Mouse (Mus musculus): ENCODE results near the gene Wdr12. TPM values are rescaled to one million over a fixed set of nuclear protein-coding genes. Genes with fewer than 3 reads are reported as not detected.
"Not testable (repeated sequence)": the region's sequence is repeated elsewhere in the genome, so short reads cannot be mapped to it uniquely, and the experiment has no call there.

Wdr12 gene
- polyA plus RNA-seq, 1 experiment from 2014 or later, result 51.5 TPM

- DNase-seq (ENCODE audit: low spot score) (no peak), ATAC-seq (ENCODE audit: insufficient read depth, low FRiP score, low TSS enrichment) (no peak)
- Histone ChIP-seq H3K36me3 (ENCODE audit: control insufficient read depth, insufficient read depth, low read length) (peaks cover 2% of the 10 kb centered on the region; the same call in 1 of the 2 replicates), H3K4me1 (ENCODE audit: control insufficient read depth, insufficient read depth, low read length) (no peaks in the 10 kb centered on the region), H3K9me3 (ENCODE audit: control insufficient read depth, low read length) (no peaks in the 10 kb centered on the region), H3K9ac (ENCODE audit: low read length) (no peak overlapping the region), H3K4me3 (ENCODE audit: low read depth, low read length) (no peak overlapping the region), H3K27ac (ENCODE audit: low read depth, low read length) (no peak overlapping the region), H3K27me3 (ENCODE audit: control insufficient read depth, insufficient read depth, low read length) (no peaks in the 10 kb centered on the region), H3K4me2 (ENCODE audit: low read depth) (no peak overlapping the region)
- 68% methylated on average over 3 of the region's 3 CpGs for WGBS
These were observed 22.9 kb downstream of the Wdr12 start for GRCm38 (mm10) chr1:60075590-60075989.

- 77% methylated on average over 2 of the region's 2 CpGs for WGBS
- no peak overlapping the region for H3K4me2 ChIP-seq (ENCODE audit: low read depth)
- ATAC-seq (ENCODE audit: insufficient read depth, low FRiP score, low TSS enrichment) (no peak), DNase-seq (ENCODE audit: low spot score) (no peak)
- no peaks in the 10 kb centered on the region for H3K4me1 ChIP-seq (ENCODE audit: control insufficient read depth, insufficient read depth, low read length)
- no peaks in the 10 kb centered on the region for H3K27me3 ChIP-seq (ENCODE audit: control insufficient read depth, insufficient read depth, low read length)
- H3K4me3 ChIP-seq (ENCODE audit: low read depth, low read length), result no peak overlapping the region
- H3K9me3 ChIP-seq (ENCODE audit: control insufficient read depth, low read length), result no peaks in the 10 kb centered on the region
- no peak overlapping the region for H3K27ac ChIP-seq (ENCODE audit: low read depth, low read length)
- H3K9ac ChIP-seq (ENCODE audit: low read length), result no peak overlapping the region
- peaks cover 2% of the 10 kb centered on the region; the same call in 1 of the 2 replicates for H3K36me3 ChIP-seq (ENCODE audit: control insufficient read depth, insufficient read depth, low read length)
These were observed 23.5 kb downstream of the Wdr12 start for GRCm38 (mm10) chr1:60074935-60075334.

GRCm38 (mm10) chr1:60070725-60071124 lies 27.7 kb downstream of the Wdr12 start:
- H3K4me3 ChIP-seq (ENCODE audit: low read depth, low read length); H3K9me3 ChIP-seq (ENCODE audit: control insufficient read depth, low read length); ATAC-seq (ENCODE audit: insufficient read depth, low FRiP score, low TSS enrichment); H3K27me3 ChIP-seq (ENCODE audit: control insufficient read depth, insufficient read depth, low read length); H3K4me2 ChIP-seq (ENCODE audit: low read depth); H3K4me1 ChIP-seq (ENCODE audit: control insufficient read depth, insufficient read depth, low read length); DNase-seq (ENCODE audit: low spot score); H3K27ac ChIP-seq (ENCODE audit: low read depth, low read length); H3K36me3 ChIP-seq (ENCODE audit: control insufficient read depth, insufficient read depth, low read length); H3K9ac ChIP-seq (ENCODE audit: low read length): not testable (repeated sequence)

DNA sequence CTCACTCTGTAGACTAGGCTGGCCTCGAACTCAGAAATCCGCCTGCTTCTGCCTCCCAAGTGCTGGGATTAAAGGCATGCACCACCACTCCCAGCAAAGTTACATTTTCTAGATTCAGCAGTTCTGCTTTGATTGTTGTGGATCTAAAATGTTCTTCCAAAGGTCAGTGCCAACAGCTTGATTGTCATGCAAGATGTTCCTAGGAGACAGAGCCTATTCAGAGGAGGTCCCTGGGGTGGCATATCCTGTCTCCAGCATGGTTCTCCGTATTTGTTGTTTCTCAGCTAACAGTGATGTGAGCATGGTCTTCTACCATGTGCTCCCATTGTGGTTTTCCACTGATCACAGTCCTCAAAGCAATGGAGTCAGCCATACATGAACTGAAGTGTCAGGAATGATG lies 42.1 kb downstream of the Wdr12 start:
- 86% methylated on average over 3 of the region's 3 CpGs for WGBS
- ATAC-seq (ENCODE audit: insufficient read depth, low FRiP score, low TSS enrichment) (no peak), DNase-seq (ENCODE audit: low spot score) (no peak)
- Histone ChIP-seq H3K27ac (ENCODE audit: low read depth, low read length) (no peak overlapping the region), H3K9ac (ENCODE audit: low read length) (no peak overlapping the region), H3K4me1 (ENCODE audit: control insufficient read depth, insufficient read depth, low read length) (no peaks in the 10 kb centered on the region), H3K9me3 (ENCODE audit: control insufficient read depth, low read length) (no peaks in the 10 kb centered on the region), H3K36me3 (ENCODE audit: control insufficient read depth, insufficient read depth, low read length) (no peaks in the 10 kb centered on the region), H3K27me3 (ENCODE audit: control insufficient read depth, insufficient read depth, low read length) (no peaks in the 10 kb centered on the region), H3K4me2 (ENCODE audit: low read depth) (no peak overlapping the region), H3K4me3 (ENCODE audit: low read depth, low read length) (no peak overlapping the region)

DNA sequence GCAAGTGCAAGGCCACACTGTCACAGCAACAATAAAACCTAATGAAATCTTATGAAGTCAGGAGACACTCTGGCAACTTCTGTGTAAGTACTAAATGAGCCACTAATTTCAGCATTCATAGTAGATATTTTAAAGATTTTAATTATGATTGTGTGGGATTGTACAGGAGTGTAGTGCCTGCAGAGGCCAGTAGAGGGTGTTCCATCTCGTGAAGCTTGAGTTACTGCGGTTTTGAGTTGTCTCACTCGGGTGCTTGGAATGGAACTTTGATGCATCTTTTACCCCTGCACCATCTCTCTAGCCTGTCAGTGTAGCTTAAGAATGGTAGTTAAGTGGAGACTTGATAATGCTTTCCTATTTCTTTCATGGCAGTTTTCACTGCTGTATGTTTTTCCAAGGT lies 43.8 kb downstream of the Wdr12 start:
- Histone ChIP-seq H3K9ac (ENCODE audit: low read length) (no peak overlapping the region), H3K9me3 (ENCODE audit: control insufficient read depth, low read length) (no peaks in the 10 kb centered on the region), H3K4me3 (ENCODE audit: low read depth, low read length) (no peak overlapping the region), H3K36me3 (ENCODE audit: control insufficient read depth, insufficient read depth, low read length) (no peaks in the 10 kb centered on the region), H3K27me3 (ENCODE audit: control insufficient read depth, insufficient read depth, low read length) (no peaks in the 10 kb centered on the region), H3K4me1 (ENCODE audit: control insufficient read depth, insufficient read depth, low read length) (no peaks in the 10 kb centered on the region), H3K27ac (ENCODE audit: low read depth, low read length) (no peak overlapping the region), H3K4me2 (ENCODE audit: low read depth) (no peak overlapping the region)
- 58% methylated on average over 3 of the region's 3 CpGs for WGBS
- ATAC-seq (ENCODE audit: insufficient read depth, low FRiP score, low TSS enrichment) (no peak), DNase-seq (ENCODE audit: low spot score) (no peak)

DNA sequence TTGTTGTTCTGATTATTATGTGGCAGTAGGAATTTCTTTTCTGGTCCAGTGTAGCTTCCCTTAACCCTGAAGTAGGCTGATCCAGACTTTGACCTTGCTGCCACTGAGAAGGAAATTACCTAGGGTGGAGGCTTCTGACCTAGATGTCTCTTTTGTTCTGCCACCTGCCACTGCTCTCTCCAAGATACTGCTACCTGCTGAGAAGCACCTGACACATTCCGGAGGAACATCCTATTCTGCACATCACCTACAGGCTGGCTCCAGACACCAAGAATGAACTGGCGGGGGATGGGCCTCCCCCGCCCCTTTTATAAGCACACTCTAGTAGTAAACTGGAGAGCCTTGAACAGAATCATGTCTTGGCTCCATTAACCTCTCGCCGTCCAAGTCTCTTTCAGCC lies 51.0 kb downstream of the Wdr12 start:
- not testable (repeated sequence) for ATAC-seq (ENCODE audit: insufficient read depth, low FRiP score, low TSS enrichment); H3K4me3 ChIP-seq (ENCODE audit: low read depth, low read length); H3K9me3 ChIP-seq (ENCODE audit: control insufficient read depth, low read length); H3K4me2 ChIP-seq (ENCODE audit: low read depth); H3K4me1 ChIP-seq (ENCODE audit: control insufficient read depth, insufficient read depth, low read length); DNase-seq (ENCODE audit: low spot score); H3K27me3 ChIP-seq (ENCODE audit: control insufficient read depth, insufficient read depth, low read length); H3K36me3 ChIP-seq (ENCODE audit: control insufficient read depth, insufficient read depth, low read length); H3K9ac ChIP-seq (ENCODE audit: low read length); H3K27ac ChIP-seq (ENCODE audit: low read depth, low read length)
- WGBS, result 90% methylated on average over 5 of the region's 5 CpGs

GRCm38 (mm10) chr1:60044595-60044994 lies 53.9 kb downstream of the Wdr12 start:
- no peak overlapping the region for H3K9ac ChIP-seq (ENCODE audit: low read length)
- no peak overlapping the region for H3K4me2 ChIP-seq (ENCODE audit: low read depth)
- peaks cover 5% of the 10 kb centered on the region for H3K27me3 ChIP-seq (ENCODE audit: control insufficient read depth, insufficient read depth, low read length)
- 92% methylated on average over 1 of the region's 1 CpGs for WGBS
- H3K9me3 ChIP-seq (ENCODE audit: control insufficient read depth, low read length), result no peaks in the 10 kb centered on the region
- H3K27ac ChIP-seq (ENCODE audit: low read depth, low read length), result no peak overlapping the region
- H3K36me3 ChIP-seq (ENCODE audit: control insufficient read depth, insufficient read depth, low read length), result no peaks in the 10 kb centered on the region
- H3K4me1 ChIP-seq (ENCODE audit: control insufficient read depth, insufficient read depth, low read length), result no peaks in the 10 kb centered on the region
- no peak for DNase-seq (ENCODE audit: low spot score)
- no peak overlapping the region for H3K4me3 ChIP-seq (ENCODE audit: low read depth, low read length)
- no peak for ATAC-seq (ENCODE audit: insufficient read depth, low FRiP score, low TSS enrichment)

DNA sequence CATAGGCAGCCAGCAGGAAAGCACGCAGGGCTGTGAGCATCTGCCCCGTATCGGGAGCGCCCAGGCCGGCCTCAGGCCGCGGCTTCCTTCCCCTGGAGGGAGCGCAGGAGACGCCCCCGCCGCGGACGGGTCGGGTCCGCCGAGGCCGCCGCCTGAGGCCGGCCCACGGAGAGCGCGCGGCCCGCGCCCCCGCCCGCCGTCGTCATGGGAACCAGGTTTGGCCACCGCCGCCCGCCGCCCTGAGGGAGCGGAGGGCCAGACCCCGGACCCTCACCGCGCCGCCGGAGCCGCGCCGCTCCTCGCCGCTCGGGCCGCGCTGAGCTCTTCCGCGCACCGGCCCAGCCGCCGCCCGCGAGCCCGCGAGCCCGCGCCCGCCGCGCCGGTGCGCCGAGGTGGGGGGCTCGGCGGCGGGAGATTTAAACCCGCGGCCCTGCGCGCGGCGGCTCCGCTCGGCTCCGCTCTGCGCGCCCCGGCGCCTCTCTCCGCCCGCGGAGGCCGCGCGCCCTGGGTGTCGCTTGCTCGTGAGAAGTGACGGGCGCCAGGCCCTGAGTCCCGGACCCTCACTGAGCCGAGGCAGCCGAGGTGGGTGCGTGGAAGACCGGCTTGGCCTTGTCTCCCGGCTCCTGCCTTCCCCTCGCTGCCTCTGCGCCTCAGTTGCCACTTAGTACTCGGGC lies 55.5 kb downstream of the Wdr12 start, which contains the start of gene Ica1l:
Ica1l (minus strand) TSS at position 389 of the 674 bp plus-strand sequence.
- Histone ChIP-seq H3K36me3 (ENCODE audit: control insufficient read depth, insufficient read depth, low read length) (no peaks in the 10 kb centered on the region), H3K4me2 (ENCODE audit: low read depth) (peak within 1 kb of the TSS; percentile 88), H3K9me3 (ENCODE audit: control insufficient read depth, low read length) (no peaks in the 10 kb centered on the region), H3K27ac (ENCODE audit: low read depth, low read length) (no peak within 1 kb of the TSS), H3K4me3 (ENCODE audit: low read depth, low read length) (peak within 1 kb of the TSS; percentile 76), H3K9ac (ENCODE audit: low read length) (peak within 1 kb of the TSS; percentile 76), H3K27me3 (ENCODE audit: control insufficient read depth, insufficient read depth, low read length) (peaks cover 5% of the 10 kb centered on the region), H3K4me1 (ENCODE audit: control insufficient read depth, insufficient read depth, low read length) (no peaks in the 10 kb centered on the region)
- under 1% methylated on average over 53 of the region's 99 CpGs for WGBS
- ATAC-seq (ENCODE audit: insufficient read depth, low FRiP score, low TSS enrichment) (peak; percentile 84), DNase-seq (ENCODE audit: low spot score) (peak; percentile 71)

GRCm38 (mm10) chr1:60042398-60042795 lies 56.0 kb downstream of the Wdr12 start:
- no peak for DNase-seq (ENCODE audit: low spot score)
- peak; percentile 6; the same call in 1 of the 2 replicates for ATAC-seq (ENCODE audit: insufficient read depth, low FRiP score, low TSS enrichment)
- Histone ChIP-seq H3K4me1 (ENCODE audit: control insufficient read depth, insufficient read depth, low read length) (no peaks in the 10 kb centered on the region), H3K9me3 (ENCODE audit: control insufficient read depth, low read length) (no peaks in the 10 kb centered on the region), H3K27me3 (ENCODE audit: control insufficient read depth, insufficient read depth, low read length) (peaks cover 5% of the 10 kb centered on the region), H3K36me3 (ENCODE audit: control insufficient read depth, insufficient read depth, low read length) (no peaks in the 10 kb centered on the region), H3K27ac (ENCODE audit: low read depth, low read length) (no peak overlapping the region), H3K4me3 (ENCODE audit: low read depth, low read length) (peak overlapping the region; percentile 76), H3K4me2 (ENCODE audit: low read depth) (peak overlapping the region; percentile 88), H3K9ac (ENCODE audit: low read length) (peak overlapping the region; percentile 76)
- WGBS, result 4% methylated on average over 19 of the region's 19 CpGs

All from neural tube, embryonic 11.5 days (tissue).